Mouse (Mus musculus): Measurements from ENCODE around the gene 4933405O20Rik. TPM values are rescaled to one million over a fixed set of nuclear protein-coding genes. Genes with fewer than 3 reads are reported as not detected.

The 4933405O20Rik gene
- total RNA-seq (2012; rRNA removed): not detected in 2 replicates

DNA sequence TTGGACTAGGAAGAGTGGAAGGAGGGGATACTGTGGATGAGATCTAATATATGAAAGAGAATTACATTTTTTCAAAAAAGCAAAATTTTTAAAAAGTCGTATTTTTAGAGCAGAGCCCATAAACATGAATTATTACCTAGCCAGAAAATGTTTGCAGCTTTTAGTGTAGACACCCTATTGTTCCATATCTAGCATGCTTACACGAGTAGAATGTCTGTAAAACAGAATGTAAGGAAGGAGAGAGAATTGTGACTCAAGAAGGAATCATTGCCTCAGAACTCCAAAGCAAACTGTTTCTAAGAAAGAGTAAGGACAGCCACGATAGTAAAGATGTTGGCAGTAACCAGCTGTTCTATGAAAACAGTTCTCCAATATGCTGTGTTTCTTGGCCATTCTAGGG, at the start of gene 4933405O20Rik:
TSS of gene 4933405O20Rik (plus strand) at position 301 of the 400 bp plus-strand sequence.
- Histone ChIP-seq H3K27ac (ENCODE audit: insufficient read depth, low read depth, low read length, poor library complexity, severe bottlenecking) (no peak within 1 kb of the TSS), H3K4me3 (ENCODE audit: insufficient read depth in 1 of 2, low read depth in 1 of 2, low read length in 2 of 2, poor library complexity in 1 of 2, severe bottlenecking in 1 of 2) (no peak within 1 kb of the TSS), H3K4me1 (ENCODE audit: control insufficient read depth in 2 of 2, insufficient read depth in 2 of 2, low read length in 2 of 2, poor library complexity in 1 of 2) (no peaks in the 10 kb centered on the region), H3K9ac (ENCODE audit: insufficient read depth, low read depth, low read length, poor library complexity, severe bottlenecking) (no peak within 1 kb of the TSS), H3K36me3 (ENCODE audit: control insufficient read depth, insufficient read depth, low read length, poor library complexity, severe bottlenecking) (no peaks in the 10 kb centered on the region), H3K9me3 (ENCODE audit: control insufficient read depth, insufficient read depth, low read depth, low read length) (no peaks in the 10 kb centered on the region)
- in situ Hi-C loops (cut with MboI; ENCODE audit: low sequenced_read_pairs in 2 of 2, unreplicated experiment in 2 of 2): no loop called here
- no peak for TF ChIP-seq MAFK (IDR thresholded peaks at IDR 0.05; ENCODE audit: insufficient read depth, low read depth, low read length)
- TF ChIP-seq CHD2 (IDR thresholded peaks at IDR 0.05; ENCODE audit: low read depth, low read length): no peak
- no peak for TF ChIP-seq ZC3H11A (IDR thresholded peaks at IDR 0.05; ENCODE audit: borderline replicate concordance, low read depth, low read length)
- TF ChIP-seq HCFC1 (IDR thresholded peaks at IDR 0.05; ENCODE audit: borderline replicate concordance, insufficient read depth, low read length): no peak
- no peak for TF ChIP-seq ZNF384 (IDR thresholded peaks at IDR 0.05; ENCODE audit: low read depth, low read length)
- no peak for DNase-seq (ENCODE audit: low read depth, low spot score)

- Histone ChIP-seq H3K27ac (ENCODE audit: insufficient read depth, low read depth, low read length, poor library complexity, severe bottlenecking) (no peak overlapping the region), H3K4me1 (ENCODE audit: control insufficient read depth in 2 of 2, insufficient read depth in 2 of 2, low read length in 2 of 2, poor library complexity in 1 of 2) (no peaks in the 10 kb centered on the region), H3K9ac (ENCODE audit: insufficient read depth, low read depth, low read length, poor library complexity, severe bottlenecking) (no peak overlapping the region), H3K4me3 (ENCODE audit: insufficient read depth in 1 of 2, low read depth in 1 of 2, low read length in 2 of 2, poor library complexity in 1 of 2, severe bottlenecking in 1 of 2) (no peak overlapping the region), H3K9me3 (ENCODE audit: control insufficient read depth, insufficient read depth, low read depth, low read length) (no peaks in the 10 kb centered on the region), H3K36me3 (ENCODE audit: control insufficient read depth, insufficient read depth, low read length, poor library complexity, severe bottlenecking) (no peaks in the 10 kb centered on the region)
- in situ Hi-C loops (cut with MboI; ENCODE audit: low sequenced_read_pairs in 2 of 2, unreplicated experiment in 2 of 2): no loop called here
- TF ChIP-seq ZC3H11A (IDR thresholded peaks at IDR 0.05; ENCODE audit: borderline replicate concordance, low read depth, low read length) (no peak), HCFC1 (IDR thresholded peaks at IDR 0.05; ENCODE audit: borderline replicate concordance, insufficient read depth, low read length) (no peak), CHD2 (IDR thresholded peaks at IDR 0.05; ENCODE audit: low read depth, low read length) (no peak), MAFK (IDR thresholded peaks at IDR 0.05; ENCODE audit: insufficient read depth, low read depth, low read length) (no peak), ZNF384 (IDR thresholded peaks at IDR 0.05; ENCODE audit: low read depth, low read length) (no peak)
- DNase-seq (ENCODE audit: low read depth, low spot score): no peak
These were observed 49.4 kb upstream of the 4933405O20Rik start for GRCm38 (mm10) chr7:50549572-50549971.

DNA sequence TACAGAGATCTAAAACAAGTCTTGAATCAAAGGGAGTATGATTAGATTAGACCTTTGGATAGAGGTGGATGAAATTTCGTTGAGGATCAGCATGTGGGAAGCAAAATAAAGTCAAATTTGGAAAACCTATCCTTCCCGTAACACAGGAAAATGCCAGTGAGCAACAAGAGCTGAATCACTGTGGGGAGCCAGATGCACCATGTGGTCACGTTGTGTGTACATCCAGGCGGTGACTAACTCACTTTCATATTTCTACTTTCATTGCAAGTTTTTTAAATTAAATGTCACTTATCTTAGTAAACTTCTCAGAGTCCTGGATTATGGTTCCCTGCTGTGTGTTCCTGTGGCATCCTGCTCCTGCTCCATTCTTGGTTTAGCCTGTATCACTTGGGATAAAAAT, 47.6 kb upstream of the 4933405O20Rik start:
- Histone ChIP-seq H3K9me3 (ENCODE audit: control insufficient read depth, insufficient read depth, low read depth, low read length) (no peaks in the 10 kb centered on the region), H3K27ac (ENCODE audit: insufficient read depth, low read depth, low read length, poor library complexity, severe bottlenecking) (no peak overlapping the region), H3K4me3 (ENCODE audit: insufficient read depth in 1 of 2, low read depth in 1 of 2, low read length in 2 of 2, poor library complexity in 1 of 2, severe bottlenecking in 1 of 2) (no peak overlapping the region), H3K9ac (ENCODE audit: insufficient read depth, low read depth, low read length, poor library complexity, severe bottlenecking) (no peak overlapping the region), H3K4me1 (ENCODE audit: control insufficient read depth in 2 of 2, insufficient read depth in 2 of 2, low read length in 2 of 2, poor library complexity in 1 of 2) (no peaks in the 10 kb centered on the region), H3K36me3 (ENCODE audit: control insufficient read depth, insufficient read depth, low read length, poor library complexity, severe bottlenecking) (no peaks in the 10 kb centered on the region)
- TF ChIP-seq HCFC1 (IDR thresholded peaks at IDR 0.05; ENCODE audit: borderline replicate concordance, insufficient read depth, low read length): no peak
- no peak for TF ChIP-seq ZNF384 (IDR thresholded peaks at IDR 0.05; ENCODE audit: low read depth, low read length)
- no peak for TF ChIP-seq CHD2 (IDR thresholded peaks at IDR 0.05; ENCODE audit: low read depth, low read length)
- TF ChIP-seq ZC3H11A (IDR thresholded peaks at IDR 0.05; ENCODE audit: borderline replicate concordance, low read depth, low read length): no peak
- no peak for TF ChIP-seq MAFK (IDR thresholded peaks at IDR 0.05; ENCODE audit: insufficient read depth, low read depth, low read length)
- DNase-seq (ENCODE audit: low read depth, low spot score): no peak
- in situ Hi-C loops (cut with MboI; ENCODE audit: low sequenced_read_pairs in 2 of 2, unreplicated experiment in 2 of 2): no loop called here

DNA sequence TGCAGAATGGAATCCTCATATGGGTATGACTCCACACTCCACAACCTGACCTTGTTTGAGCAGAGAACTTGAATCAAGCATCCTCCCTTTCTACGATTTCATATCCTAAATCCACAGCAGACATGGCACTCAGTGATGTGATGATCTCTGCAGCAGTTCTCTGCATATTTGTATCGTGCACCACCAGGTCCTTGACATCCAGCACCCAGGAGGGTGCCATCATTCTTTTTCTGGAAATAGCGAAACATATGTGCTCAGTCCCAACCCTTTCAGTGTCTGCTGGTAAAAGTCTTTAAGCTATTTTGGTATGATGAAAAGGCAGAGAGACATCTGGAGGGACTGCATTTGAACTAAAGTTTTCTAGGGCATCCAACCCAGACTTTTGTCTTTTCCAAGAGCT, 36.3 kb upstream of the 4933405O20Rik start:
- Histone ChIP-seq H3K4me3 (ENCODE audit: insufficient read depth in 1 of 2, low read depth in 1 of 2, low read length in 2 of 2, poor library complexity in 1 of 2, severe bottlenecking in 1 of 2) (no peak overlapping the region), H3K9ac (ENCODE audit: insufficient read depth, low read depth, low read length, poor library complexity, severe bottlenecking) (no peak overlapping the region), H3K27ac (ENCODE audit: insufficient read depth, low read depth, low read length, poor library complexity, severe bottlenecking) (no peak overlapping the region), H3K9me3 (ENCODE audit: control insufficient read depth, insufficient read depth, low read depth, low read length) (no peaks in the 10 kb centered on the region), H3K4me1 (ENCODE audit: control insufficient read depth in 2 of 2, insufficient read depth in 2 of 2, low read length in 2 of 2, poor library complexity in 1 of 2) (no peaks in the 10 kb centered on the region), H3K36me3 (ENCODE audit: control insufficient read depth, insufficient read depth, low read length, poor library complexity, severe bottlenecking) (no peaks in the 10 kb centered on the region)
- in situ Hi-C loops (cut with MboI; ENCODE audit: low sequenced_read_pairs in 2 of 2, unreplicated experiment in 2 of 2): no loop called here
- DNase-seq (ENCODE audit: low read depth, low spot score): no peak
- TF ChIP-seq HCFC1 (IDR thresholded peaks at IDR 0.05; ENCODE audit: borderline replicate concordance, insufficient read depth, low read length): no peak
- no peak for TF ChIP-seq CHD2 (IDR thresholded peaks at IDR 0.05; ENCODE audit: low read depth, low read length)
- TF ChIP-seq ZNF384 (IDR thresholded peaks at IDR 0.05; ENCODE audit: low read depth, low read length): no peak
- no peak for TF ChIP-seq ZC3H11A (IDR thresholded peaks at IDR 0.05; ENCODE audit: borderline replicate concordance, low read depth, low read length)
- TF ChIP-seq MAFK (IDR thresholded peaks at IDR 0.05; ENCODE audit: insufficient read depth, low read depth, low read length): no peak

GRCm38 (mm10) chr7:50573841-50574240, 25.1 kb upstream of the 4933405O20Rik start:
- in situ Hi-C loops (cut with MboI; ENCODE audit: low sequenced_read_pairs in 2 of 2, unreplicated experiment in 2 of 2): no loop called here
- H3K9ac ChIP-seq (ENCODE audit: insufficient read depth, low read depth, low read length, poor library complexity, severe bottlenecking): no peak overlapping the region
- TF ChIP-seq CHD2 (IDR thresholded peaks at IDR 0.05; ENCODE audit: low read depth, low read length) (no peak), HCFC1 (IDR thresholded peaks at IDR 0.05; ENCODE audit: borderline replicate concordance, insufficient read depth, low read length) (no peak), ZC3H11A (IDR thresholded peaks at IDR 0.05; ENCODE audit: borderline replicate concordance, low read depth, low read length) (no peak), ZNF384 (IDR thresholded peaks at IDR 0.05; ENCODE audit: low read depth, low read length) (no peak), MAFK (IDR thresholded peaks at IDR 0.05; ENCODE audit: insufficient read depth, low read depth, low read length) (no peak)
- H3K4me3 ChIP-seq (ENCODE audit: insufficient read depth in 1 of 2, low read depth in 1 of 2, low read length in 2 of 2, poor library complexity in 1 of 2, severe bottlenecking in 1 of 2): no peak overlapping the region
- H3K4me1 ChIP-seq (ENCODE audit: control insufficient read depth in 2 of 2, insufficient read depth in 2 of 2, low read length in 2 of 2, poor library complexity in 1 of 2): no peaks in the 10 kb centered on the region
- no peak overlapping the region for H3K27ac ChIP-seq (ENCODE audit: insufficient read depth, low read depth, low read length, poor library complexity, severe bottlenecking)
- DNase-seq (ENCODE audit: low read depth, low spot score): no peak
- no peaks in the 10 kb centered on the region for H3K36me3 ChIP-seq (ENCODE audit: control insufficient read depth, insufficient read depth, low read length, poor library complexity, severe bottlenecking)
- no peaks in the 10 kb centered on the region for H3K9me3 ChIP-seq (ENCODE audit: control insufficient read depth, insufficient read depth, low read depth, low read length)

Measured in ES-E14 (cell line).